Mouse (Mus musculus) megakaryocyte, embryonic 14.5 days (primary cell): ENCODE measurements around the gene Mcrip1. TPM values are rescaled to one million over a fixed set of nuclear protein-coding genes. Genes with fewer than 3 reads are reported as not detected.
"Not testable (repeated sequence)": the region's sequence is repeated elsewhere in the genome, so short reads cannot be mapped to it uniquely, and the experiment has no call there.

Source experiments
- H3K27me3 ChIP-seq: replicated peaks from 2 replicates; pipeline ENCODE3; 2012; ENCODE audit warnings: inconsistent platforms
- H3K36me3 ChIP-seq: replicated peaks from 2 replicates; pipeline ENCODE3; 2012; ENCODE audit warnings: low read length, inconsistent platforms, mixed read lengths
- H3K4me1 ChIP-seq: 2 replicates; pipeline ENCODE4 v1.6.1; 2012; ENCODE audit warnings: inconsistent platforms
- H3K4me3 ChIP-seq: replicated peaks from 2 replicates; pipeline ENCODE3; 2012; ENCODE audit warnings: moderate library complexity, mild to moderate bottlenecking, inconsistent platforms
- H3K9me3 ChIP-seq: 2 replicates; pipeline ENCODE4 v1.6.1; 2012; ENCODE audit warnings: inconsistent platforms
- FLI1 ChIP-seq: IDR thresholded peaks from 2 replicates; pipeline ENCODE4 v1.6.1; 2012; ENCODE audit warnings: low read length, inconsistent platforms, mixed read lengths
- GATA1 ChIP-seq: IDR thresholded peaks from 3 replicates; pipeline ENCODE4 v1.6.1; 2012; ENCODE audit warnings: mixed read lengths, low read length, inconsistent platforms, borderline replicate concordance
- polyA plus RNA-seq: library from polyadenylated mRNA; stranded (reverse); fragments of >175 nt; gene quantifications from 2 replicates; pipeline ENCODE4 v1.2.3, GENCODE M21; 2012; ENCODE audit warnings: low replicate concordance; ENCODE audit not compliant: insufficient read depth

Mcrip1 gene
- polyA plus RNA-seq, result 227 and 338 TPM in 2 replicates

DNA sequence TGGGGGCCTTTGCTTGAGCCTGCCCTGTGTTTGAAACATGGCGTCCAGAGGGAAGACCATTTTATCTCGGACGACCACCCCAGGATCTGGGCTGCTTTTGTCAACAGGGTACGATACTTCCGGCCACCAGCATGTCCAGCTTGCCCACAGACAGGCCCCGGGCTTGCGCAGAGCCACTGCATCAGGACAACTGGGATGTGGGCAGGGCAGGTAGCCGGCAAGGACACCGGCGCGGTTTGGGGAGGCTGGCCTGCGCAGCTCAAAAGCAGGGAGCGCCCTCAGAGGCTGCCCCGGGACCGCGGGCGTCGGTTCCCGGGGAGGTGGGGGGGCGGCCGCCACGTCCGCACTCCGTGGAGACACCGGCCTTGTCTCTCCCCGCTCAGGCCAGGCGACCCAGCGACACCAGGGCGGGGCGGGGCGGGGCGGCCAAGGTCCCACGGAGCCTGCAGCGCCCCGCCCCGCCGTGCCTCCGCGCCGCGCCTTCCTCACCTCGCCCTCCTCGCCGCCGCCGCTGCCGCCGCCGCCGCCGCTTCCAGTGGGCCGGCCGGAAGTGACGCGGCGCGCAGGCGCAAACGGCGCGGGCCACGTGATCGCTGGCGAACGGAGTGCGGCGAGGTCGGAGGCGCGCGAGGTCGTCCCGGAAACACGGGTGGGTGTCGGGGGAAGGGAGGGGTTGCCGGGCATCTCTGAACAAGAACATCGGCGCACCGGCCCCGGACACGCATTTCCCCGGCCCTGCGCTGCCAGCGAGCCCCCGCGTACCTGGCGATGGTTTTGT, at the start of gene Mcrip1:
Gene Mcrip1, minus strand, starts transcription at position 560 of the 778 bp plus-strand sequence.
- Histone ChIP-seq H3K9me3 (no peaks in the 10 kb centered on the region), H3K27me3 (no peaks in the 10 kb centered on the region), H3K36me3 (peaks cover 28% of the 10 kb centered on the region), H3K4me1 (peaks cover 79% of the 10 kb centered on the region), H3K4me3 (peak within 1 kb of the TSS; percentile 99)
- TF ChIP-seq GATA1 (no peak), FLI1 (no peak; the same call in 1 of the 2 replicates)

DNA sequence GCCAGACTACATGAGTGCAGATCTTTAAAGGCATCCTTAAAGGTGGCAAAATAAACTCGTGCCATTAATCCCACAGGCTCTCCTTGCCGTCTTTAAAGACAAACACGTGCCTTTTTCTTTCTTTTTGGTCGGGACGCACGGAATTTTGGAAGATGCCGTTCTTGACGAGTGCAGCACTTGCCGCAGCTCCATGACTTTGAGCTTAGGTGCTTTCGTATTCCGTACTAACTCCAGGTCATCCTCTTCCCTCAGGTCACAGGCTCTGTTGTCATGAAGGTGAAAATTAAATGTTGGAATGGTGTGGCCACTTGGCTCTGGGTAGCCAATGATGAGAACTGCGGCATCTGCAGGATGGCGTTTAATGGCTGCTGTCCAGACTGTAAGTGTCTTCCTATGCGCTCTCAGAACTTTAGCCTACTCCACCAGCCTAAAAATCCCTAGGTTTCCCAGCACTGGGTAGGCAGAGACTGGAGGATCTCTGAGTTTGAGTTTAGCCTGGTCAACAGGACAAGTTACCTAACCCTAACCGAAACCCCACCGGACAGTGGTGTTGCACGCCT, 49.5 kb upstream of the Mcrip1 start:
- no peaks in the 10 kb centered on the region for H3K9me3 ChIP-seq
- TF ChIP-seq GATA1 (no peak), FLI1 (no peak)
- H3K4me3 ChIP-seq, result peak overlapping the region; percentile 96
- H3K27me3 ChIP-seq, result no peaks in the 10 kb centered on the region
- peaks cover 64% of the 10 kb centered on the region for H3K36me3 ChIP-seq
- H3K4me1 ChIP-seq, result peaks cover 62% of the 10 kb centered on the region

DNA sequence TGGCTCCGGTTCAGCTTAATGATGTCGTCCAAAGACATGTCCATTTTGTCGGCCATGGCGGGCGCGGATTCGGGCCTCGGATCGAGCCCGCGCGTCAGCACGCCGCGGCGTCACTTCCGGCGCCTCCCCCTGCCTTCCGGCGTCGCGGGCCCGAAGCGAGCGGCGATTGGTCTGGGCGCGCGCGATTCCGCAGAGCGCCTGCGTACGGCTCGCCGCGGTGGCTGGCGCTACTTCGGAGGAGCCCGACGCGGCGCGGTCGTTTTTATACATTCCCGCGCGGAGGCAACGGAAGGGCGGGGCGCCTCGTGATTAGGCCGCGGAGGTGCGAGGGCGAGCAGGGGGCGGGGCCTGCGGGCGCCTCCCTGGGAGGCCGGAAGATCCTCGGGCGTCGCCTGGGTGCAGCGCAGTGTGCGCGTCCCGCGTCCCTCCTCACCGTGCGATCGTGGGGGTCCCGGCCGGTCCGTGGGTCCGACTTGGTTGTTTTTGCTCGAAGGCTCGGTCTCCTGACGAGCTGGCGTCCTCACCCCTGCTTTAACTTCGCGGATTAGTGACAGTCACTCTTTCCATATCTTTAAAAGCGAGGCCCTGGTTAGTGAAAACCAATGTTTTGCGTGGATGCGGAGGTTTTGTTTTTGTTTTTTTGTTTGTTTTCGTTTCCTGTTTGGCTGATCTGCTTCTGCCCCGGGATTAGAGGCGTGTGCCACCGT, 48.9 kb upstream of the Mcrip1 start, which contains the start of the genes Alyref and Anapc11:
Gene Alyref, minus strand, starts transcription at position 83 of the 707 bp plus-strand sequence.
Gene Anapc11, plus strand, starts transcription at position 139 of the 707 bp plus-strand sequence.
- peaks cover 64% of the 10 kb centered on the region for H3K36me3 ChIP-seq
- TF ChIP-seq FLI1 (peak; percentile 90; the same call in 1 of the 2 replicates), GATA1 (no peak)
- peak within 1 kb of the TSS; percentile 96 for H3K4me3 ChIP-seq
- no peaks in the 10 kb centered on the region for H3K27me3 ChIP-seq
- peaks cover 66% of the 10 kb centered on the region for H3K4me1 ChIP-seq
- no peaks in the 10 kb centered on the region for H3K9me3 ChIP-seq

DNA sequence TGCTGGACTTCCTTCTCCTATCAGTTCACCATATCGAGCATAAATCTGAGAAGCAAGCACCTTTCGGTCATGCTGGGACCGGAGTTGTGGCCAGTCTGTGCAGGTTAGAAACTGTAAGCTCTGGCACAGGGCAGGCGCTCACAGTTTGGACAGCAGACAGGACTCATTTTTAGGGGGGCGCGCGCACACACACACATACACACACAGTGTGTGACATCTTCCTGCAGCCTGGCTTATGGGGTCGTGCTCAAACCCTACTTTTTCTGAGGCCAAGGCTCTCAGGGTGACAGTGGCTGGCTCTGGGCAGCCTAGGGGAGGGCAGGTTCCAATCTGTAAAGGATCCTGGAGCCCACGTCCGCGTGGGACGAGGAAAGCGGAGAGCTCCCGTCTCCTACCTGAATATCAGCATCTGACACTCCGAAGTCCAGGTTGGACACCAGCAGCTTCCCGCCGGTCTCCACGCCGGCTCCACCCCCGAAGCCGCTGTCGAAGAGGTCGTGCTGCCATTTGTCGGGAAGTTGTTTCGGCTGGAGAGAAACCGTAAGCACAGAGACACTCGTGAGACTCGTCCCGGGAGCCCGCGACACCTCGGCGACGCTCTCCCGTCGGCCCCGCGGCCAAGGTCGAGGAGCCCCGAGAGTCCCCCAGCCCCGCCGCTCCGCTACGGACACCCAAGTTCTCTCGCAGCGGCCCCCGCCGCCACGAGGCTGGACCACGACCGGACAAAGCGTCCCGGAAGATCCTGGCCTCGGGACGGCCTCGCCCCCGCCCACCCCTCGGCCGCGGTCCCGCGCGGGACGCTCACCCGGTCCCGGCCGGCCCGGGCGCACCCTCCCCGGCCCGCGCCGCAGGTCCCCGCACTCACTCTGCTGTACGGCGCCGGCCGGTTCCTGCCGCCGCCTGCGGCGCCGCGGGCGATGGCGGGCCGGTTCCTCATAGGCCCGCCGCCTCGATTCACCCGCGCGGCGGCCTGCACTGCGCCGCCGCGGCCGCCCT, 48.0 kb upstream of the Mcrip1 start:
- H3K36me3 ChIP-seq, result peaks cover 64% of the 10 kb centered on the region
- peak overlapping the region; percentile 96 for H3K4me3 ChIP-seq
- H3K4me1 ChIP-seq, result peaks cover 66% of the 10 kb centered on the region
- TF ChIP-seq GATA1 (no peak), FLI1 (no peak)
- no peaks in the 10 kb centered on the region for H3K9me3 ChIP-seq
- H3K27me3 ChIP-seq, result no peaks in the 10 kb centered on the region

DNA sequence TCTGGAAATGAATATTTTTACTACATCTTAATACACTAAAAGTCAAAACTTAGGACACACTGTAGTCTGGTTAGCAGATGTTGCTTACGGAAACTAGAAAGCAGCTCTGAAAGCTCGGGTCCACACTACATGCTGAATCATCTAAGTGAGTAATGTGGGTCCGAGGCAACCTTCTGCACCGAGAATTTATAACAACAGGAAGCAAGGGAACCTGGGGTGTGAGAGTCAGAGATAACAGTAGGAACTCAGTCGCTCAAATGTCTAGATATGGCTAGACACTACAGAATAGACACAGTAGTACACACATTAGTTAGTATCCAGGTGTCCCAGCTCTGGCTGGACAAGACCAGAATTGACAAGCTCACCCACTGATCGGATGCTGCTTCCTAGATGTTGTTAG, 39.0 kb upstream of the Mcrip1 start:
- H3K4me3 ChIP-seq, result peak overlapping the region; percentile 8
- no peaks in the 10 kb centered on the region for H3K27me3 ChIP-seq
- peaks cover 19% of the 10 kb centered on the region for H3K4me1 ChIP-seq
- no peaks in the 10 kb centered on the region for H3K9me3 ChIP-seq
- TF ChIP-seq GATA1, result no peak
- no peak for TF ChIP-seq FLI1
- H3K36me3 ChIP-seq, result peaks cover 87% of the 10 kb centered on the region

DNA sequence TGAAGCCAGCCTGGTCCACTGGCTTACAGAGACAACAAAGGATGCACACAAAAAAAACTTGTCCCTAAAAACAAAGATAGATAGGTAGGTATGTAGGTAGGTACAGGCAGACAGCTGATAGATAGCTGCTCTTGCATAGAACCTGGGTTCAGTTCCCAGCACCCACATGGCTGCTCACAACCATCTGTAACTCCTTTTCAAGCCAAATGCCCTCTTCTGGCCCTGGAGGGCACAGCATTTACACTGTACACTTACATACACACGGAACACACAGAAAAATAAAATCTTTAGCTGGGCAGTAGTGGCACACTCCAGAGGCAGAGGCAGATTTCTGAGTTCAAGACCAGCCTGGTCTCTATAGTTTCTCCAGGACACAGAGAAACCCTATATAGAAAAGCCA, 34.4 kb upstream of the Mcrip1 start:
- Histone ChIP-seq H3K4me3 (no peak overlapping the region), H3K4me1 (peaks cover 36% of the 10 kb centered on the region), H3K36me3 (peaks cover 58% of the 10 kb centered on the region), H3K27me3 (no peaks in the 10 kb centered on the region), H3K9me3 (no peaks in the 10 kb centered on the region)
- TF ChIP-seq FLI1 (no peak), GATA1 (no peak)

DNA sequence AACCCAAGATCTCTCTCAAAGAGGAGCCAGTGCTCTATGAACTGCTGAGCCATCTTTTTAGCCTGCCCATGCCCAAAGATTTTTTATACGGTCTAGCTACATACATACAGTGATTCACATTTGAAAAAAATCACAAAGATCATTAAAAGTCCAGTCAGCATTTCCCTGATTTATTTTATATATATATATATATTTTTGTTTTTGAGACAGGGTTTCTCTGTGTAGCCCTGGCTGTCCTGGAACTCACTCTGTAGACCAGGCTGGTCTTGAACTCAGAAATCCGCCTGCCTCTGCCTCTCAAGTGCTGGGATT, 33.4 kb upstream of the Mcrip1 start:
- H3K9me3 ChIP-seq, H3K27me3 ChIP-seq, H3K4me3 ChIP-seq: not testable (repeated sequence)
- peaks cover 38% of the 10 kb centered on the region for H3K4me1 ChIP-seq
- H3K36me3 ChIP-seq, result peaks cover 60% of the 10 kb centered on the region

DNA sequence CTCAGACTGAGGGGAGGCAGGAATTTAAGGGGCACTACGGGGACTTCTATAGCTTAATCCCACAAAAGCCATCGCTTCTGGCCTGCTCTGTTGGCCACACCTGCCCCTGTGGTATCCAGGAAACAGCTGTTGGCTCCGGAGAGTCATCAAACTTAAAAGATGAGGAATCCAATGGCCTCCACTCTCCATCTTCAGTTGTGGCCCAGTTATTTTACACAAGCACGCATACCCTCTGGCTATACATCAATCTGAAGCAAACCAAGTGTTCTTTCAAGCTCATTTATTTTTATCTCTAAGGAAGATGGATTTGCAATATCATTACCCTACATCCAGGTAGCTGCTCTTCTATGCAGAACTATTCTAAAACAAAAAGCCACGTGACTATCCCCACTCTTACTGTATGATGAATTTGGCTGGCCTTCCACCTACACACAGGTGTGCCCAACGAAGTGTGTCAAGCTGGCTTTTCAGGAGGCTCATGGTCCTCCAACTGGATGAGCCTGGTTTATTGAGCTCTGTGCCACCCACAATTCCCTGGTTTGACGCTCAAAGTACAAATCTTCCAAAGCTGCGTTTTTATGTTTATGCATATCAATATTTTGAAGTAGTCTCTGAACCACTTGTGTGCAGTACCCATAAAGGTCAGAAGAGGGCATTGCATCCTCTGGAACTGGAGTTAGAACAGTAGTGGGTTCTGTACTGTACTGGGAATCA, 32.9 kb upstream of the Mcrip1 start:
- Histone ChIP-seq H3K27me3 (no peaks in the 10 kb centered on the region), H3K4me3 (peak overlapping the region; percentile 98), H3K36me3 (peaks cover 60% of the 10 kb centered on the region), H3K4me1 (peaks cover 43% of the 10 kb centered on the region), H3K9me3 (no peaks in the 10 kb centered on the region)
- TF ChIP-seq GATA1 (no peak), FLI1 (no peak)
